Mouse (Mus musculus): ENCODE results near the gene Snupn.

Snupn gene

GRCm38 (mm10) chr9:57012393-57012792 lies 61.7 kb downstream of the Snupn start:
- DNase-seq (ENCODE audit: low spot score): no peak

- DNase-seq (ENCODE audit: low spot score): no peak
Observed at GRCm38 (mm10) chr9:57012895-57013294, 62.2 kb downstream of the Snupn start.

GRCm38 (mm10) chr9:57013756-57014155 lies 63.1 kb downstream of the Snupn start:
- no peak for DNase-seq (ENCODE audit: low spot score)

GRCm38 (mm10) chr9:57014766-57015165 lies 64.1 kb downstream of the Snupn start:
- no peak for DNase-seq (ENCODE audit: low spot score)

- no peak for DNase-seq (ENCODE audit: low spot score)
Observed at GRCm38 (mm10) chr9:57017631-57018030, 67.0 kb downstream of the Snupn start.

GRCm38 (mm10) chr9:57031756-57032155 lies 81.1 kb downstream of the Snupn start:
- no peak for DNase-seq (ENCODE audit: low spot score)

Measured in c-Kit-positive CD71-positive TER-119-positive erythroid progenitor cells, embryonic 14.5 days (primary cell).